Mouse (Mus musculus) ES-Bruce4 (cell line): Measurements from ENCODE around the gene Ranbp17.

Experiments used
- CTCF ChIP-seq: IDR thresholded peaks from one replicate; pipeline ENCODE4 v1.8.1; 2011; ENCODE audit warnings: low read depth, low read length
- EP300 ChIP-seq: IDR thresholded peaks from 2 replicates; pipeline ENCODE4 v1.6.1; 2011; ENCODE audit warnings: low read depth, low read length; ENCODE audit not compliant: insufficient read depth

- TF ChIP-seq CTCF, result no peak
- no peak for TF ChIP-seq EP300
Measured at GRCm38 (mm10) chr11:33195061-33195460, 318.5 kb downstream of the Ranbp17 start.
